Mouse (Mus musculus) embryonic fibroblast, embryonic 13.5 days (primary cell): Measurements from ENCODE around the gene Brca1. TPM values are rescaled to one million over a fixed set of nuclear protein-coding genes. Genes with fewer than 3 reads are reported as not detected.
"Not testable (repeated sequence)": the region's sequence is repeated elsewhere in the genome, so short reads cannot be mapped to it uniquely, and the experiment has no call there.

Source experiments
- H3K27ac ChIP-seq: 2 replicates; pipeline ENCODE4 v1.5.1; 2012; ENCODE audit warnings: low read length, control low read depth, inconsistent platforms; ENCODE audit not compliant: insufficient read depth
- H3K4me1 ChIP-seq: 2 replicates; pipeline ENCODE4 v1.6.1; 2011; ENCODE audit warnings: low read length; ENCODE audit not compliant: control insufficient read depth, insufficient read depth
- H3K4me3 ChIP-seq: 2 replicates; pipeline ENCODE4 v1.5.1; 2011; ENCODE audit warnings: mild to moderate bottlenecking, control low read depth, low read length; ENCODE audit not compliant: insufficient read depth
- CTCF ChIP-seq: IDR thresholded peaks from 2 replicates; pipeline ENCODE4 v1.5.1; 2011; ENCODE audit warnings: mild to moderate bottlenecking, control low read depth, low read length, moderate library complexity, borderline replicate concordance; ENCODE audit not compliant: insufficient read depth
- POLR2A ChIP-seq: IDR thresholded peaks from 2 replicates; pipeline ENCODE4 v1.6.1; 2011; ENCODE audit warnings: low read depth, mild to moderate bottlenecking, control low read depth, low read length, moderate library complexity
- polyA plus RNA-seq: library from polyadenylated mRNA; stranded (reverse); fragments of >200 nt; gene quantifications from 2 replicates; pipeline ENCODE4 v1.2.4, GENCODE M21; 2011; ENCODE audit warnings: low read depth; ENCODE audit not compliant: missing spikeins, insufficient read length

The Brca1 gene
- polyA plus RNA-seq, 1 experiment = 11.2 TPM

DNA sequence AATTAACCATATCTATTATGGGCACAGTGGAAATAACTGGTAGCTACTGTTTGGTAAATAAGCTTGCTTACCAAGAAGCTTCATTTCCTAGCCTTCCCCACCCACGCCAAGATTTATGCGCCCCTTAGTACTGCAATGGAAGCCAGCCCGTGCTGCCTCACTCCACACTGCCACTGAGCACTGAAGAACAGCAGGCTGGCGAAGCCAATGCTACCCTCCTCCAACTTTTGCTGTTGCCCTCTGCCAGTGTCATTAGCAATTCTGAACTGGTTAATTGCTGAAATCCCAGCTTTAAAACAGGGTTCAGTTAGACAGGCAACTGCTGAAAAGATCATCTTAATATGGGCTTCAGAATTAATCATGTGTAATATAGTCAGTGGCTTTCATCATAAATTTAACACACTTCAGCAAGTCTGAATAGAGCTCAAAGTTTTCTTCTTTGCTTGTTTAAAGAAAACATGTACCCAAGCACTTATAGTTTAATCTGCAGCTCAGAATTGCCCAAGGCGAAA is 45.4 kb downstream of the Brca1 start:
- no peaks in the 10 kb centered on the region for H3K4me1 ChIP-seq
- no peak for TF ChIP-seq POLR2A
- no peak for TF ChIP-seq CTCF
- H3K27ac ChIP-seq = no peak overlapping the region
- no peak overlapping the region for H3K4me3 ChIP-seq

DNA sequence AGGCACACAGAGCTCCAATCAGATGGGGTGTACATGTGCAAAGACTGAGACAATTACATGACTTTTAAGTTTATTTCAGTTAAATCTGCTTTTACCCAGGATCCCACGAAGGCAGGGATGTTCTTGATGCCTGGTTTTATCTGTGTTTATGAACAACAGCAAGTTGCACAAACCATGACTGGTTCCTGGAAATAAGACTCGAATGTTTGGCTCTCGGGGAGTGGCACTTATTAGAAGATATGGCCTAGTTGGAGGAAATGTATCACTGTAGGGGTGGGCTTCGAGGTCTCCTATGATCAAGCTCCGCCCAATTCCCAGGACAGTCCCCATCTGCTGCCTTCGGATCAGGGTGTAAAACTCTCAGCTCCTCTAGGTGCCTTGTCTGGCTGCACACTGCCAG is 65.6 kb downstream of the Brca1 start:
- Histone ChIP-seq H3K4me3 (no peak overlapping the region), H3K4me1 (no peaks in the 10 kb centered on the region), H3K27ac (no peak overlapping the region)
- TF ChIP-seq POLR2A (no peak), CTCF (no peak)

DNA sequence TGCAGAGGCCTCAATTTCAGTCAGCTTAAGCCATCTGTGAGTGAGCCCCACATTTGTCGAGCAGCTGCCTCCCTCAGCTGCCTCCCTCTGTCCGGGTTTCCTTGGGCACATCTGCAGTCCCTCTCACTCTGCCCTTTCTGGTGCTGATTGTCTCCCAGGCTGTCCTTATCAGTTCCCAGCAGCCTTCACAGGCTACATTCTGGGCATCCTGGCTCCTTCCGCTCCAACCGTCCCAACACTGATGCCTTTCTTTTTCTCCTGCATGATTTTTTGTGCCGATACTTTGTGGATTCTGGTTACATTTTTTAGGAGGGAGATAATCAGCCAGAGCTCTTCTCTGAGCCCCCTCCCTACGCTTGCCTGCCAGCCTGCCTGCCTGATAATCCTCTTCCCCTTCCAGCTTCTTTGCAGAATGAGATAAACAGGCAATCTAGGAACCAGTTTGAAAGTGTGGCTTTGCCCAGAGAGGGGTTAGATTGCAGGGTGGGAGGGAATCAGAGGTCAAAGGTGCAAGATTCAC is 66.2 kb downstream of the Brca1 start:
- Histone ChIP-seq H3K4me3 (no peak overlapping the region), H3K27ac (no peak overlapping the region), H3K4me1 (no peaks in the 10 kb centered on the region)
- TF ChIP-seq POLR2A (no peak), CTCF (no peak)

DNA sequence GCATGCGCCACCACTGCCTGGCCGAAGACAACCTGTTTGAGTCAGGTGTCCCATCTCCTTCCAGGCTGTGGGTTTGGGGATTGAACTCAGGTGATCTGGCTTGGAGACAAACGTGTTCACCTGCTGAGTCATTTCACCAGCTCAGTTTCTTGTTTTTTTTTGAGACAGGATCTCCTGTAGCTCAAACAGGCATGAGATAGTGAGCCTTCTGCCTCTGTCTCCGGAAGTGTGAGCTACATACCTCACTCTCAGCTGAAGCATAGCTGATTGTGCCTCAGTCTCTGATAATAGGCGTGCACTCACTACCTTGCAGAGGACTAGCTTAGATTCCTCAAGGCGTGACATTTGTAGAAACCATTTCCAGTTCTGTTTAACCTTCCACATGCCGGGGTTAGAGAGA is 66.9 kb downstream of the Brca1 start:
- TF ChIP-seq POLR2A = no peak
- no peak for TF ChIP-seq CTCF
- H3K4me3 ChIP-seq = no peak overlapping the region
- no peaks in the 10 kb centered on the region for H3K4me1 ChIP-seq
- no peak overlapping the region for H3K27ac ChIP-seq

DNA sequence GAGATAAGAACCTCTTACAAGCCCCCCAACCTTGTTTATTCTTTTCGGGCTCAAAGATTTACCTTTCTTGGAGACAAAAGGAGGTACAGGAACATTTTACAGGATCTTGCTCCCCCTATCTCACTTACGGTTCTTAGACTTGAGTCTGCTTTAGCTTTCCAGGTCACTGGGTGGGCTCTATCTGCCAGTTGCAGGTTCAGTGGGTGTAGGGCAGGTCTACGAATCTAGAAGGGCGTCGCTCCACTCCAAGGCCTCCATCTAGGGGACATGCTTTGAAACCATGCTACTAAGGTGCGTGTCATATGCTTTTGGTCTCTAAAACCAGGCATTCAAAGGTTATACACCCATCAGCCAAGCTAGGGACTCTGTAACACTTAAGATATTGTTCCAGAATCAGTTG is 67.5 kb downstream of the Brca1 start:
- H3K27ac ChIP-seq = no peak overlapping the region
- H3K4me3 ChIP-seq = no peak overlapping the region
- TF ChIP-seq POLR2A (no peak), CTCF (no peak)
- no peaks in the 10 kb centered on the region for H3K4me1 ChIP-seq

DNA sequence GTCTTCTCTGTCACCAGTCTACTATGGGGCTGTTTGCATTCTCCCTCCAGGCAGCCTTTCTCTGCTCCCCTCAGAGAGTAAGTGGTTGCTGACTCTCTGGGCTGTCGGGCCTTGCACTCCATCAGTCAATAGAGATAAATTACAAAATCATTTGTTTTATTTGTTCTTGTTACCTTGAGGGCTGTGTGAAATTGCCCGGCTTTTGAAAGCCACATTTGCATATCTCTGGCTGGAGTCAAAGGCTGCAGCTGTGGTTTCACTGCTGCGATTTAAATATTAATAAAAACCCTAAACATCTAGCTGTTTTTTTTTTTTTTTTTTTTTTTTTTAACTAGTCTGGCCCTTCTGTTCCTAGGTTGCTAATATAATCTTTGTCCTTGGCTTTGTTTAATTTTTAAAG is 68.0 kb downstream of the Brca1 start:
- Histone ChIP-seq H3K4me1 (no peaks in the 10 kb centered on the region), H3K27ac (no peak overlapping the region), H3K4me3 (no peak overlapping the region)
- no peak for TF ChIP-seq POLR2A
- TF ChIP-seq CTCF = no peak

DNA sequence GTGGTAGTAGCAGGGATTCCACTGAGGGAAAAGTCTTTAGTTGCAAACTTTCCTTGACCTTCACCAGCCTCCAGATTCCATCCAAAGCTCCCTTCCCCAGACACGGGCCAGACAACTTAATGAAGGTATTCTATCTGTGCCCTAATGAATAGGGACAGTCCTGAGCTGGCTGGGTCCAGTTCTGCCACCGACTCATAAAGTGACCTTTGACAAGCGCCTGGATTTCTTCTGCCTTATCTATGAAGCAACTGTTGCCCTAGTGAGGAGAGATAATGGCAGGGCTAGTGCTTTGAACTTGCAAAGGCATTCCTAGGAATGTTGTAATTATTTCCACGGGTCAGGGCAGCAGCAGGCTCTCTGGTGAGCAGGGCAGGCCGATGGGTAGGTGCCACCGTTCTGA is 70.8 kb downstream of the Brca1 start:
- no peak overlapping the region for H3K27ac ChIP-seq
- TF ChIP-seq CTCF (no peak), POLR2A (no peak)
- H3K4me1 ChIP-seq = no peaks in the 10 kb centered on the region
- no peak overlapping the region for H3K4me3 ChIP-seq

DNA sequence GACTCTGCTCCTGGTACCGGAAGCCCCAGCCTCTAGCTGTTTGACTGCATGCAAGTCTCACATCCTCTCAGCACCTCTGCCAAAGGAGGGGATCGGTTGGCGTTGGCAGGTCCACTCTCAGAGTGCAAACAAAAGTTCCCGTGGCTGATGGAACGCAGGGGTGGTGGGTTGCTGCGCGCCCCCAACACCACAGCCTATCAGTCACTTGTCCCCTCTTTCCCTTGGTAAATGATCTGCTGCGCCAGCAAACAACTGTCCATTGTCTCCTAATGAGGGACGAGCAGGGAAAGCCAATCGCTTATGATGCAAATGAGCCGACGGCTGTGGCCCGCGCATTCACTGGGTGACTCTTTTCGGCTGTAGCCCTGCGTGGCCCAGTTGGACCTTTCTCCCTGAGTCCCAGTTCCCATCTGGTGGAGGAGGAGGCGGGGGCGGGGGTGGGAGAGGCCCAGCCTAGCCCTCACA is 72.6 kb downstream of the Brca1 start:
- Histone ChIP-seq H3K4me1 (no peaks in the 10 kb centered on the region), H3K27ac (no peak overlapping the region), H3K4me3 (no peak overlapping the region)
- TF ChIP-seq CTCF = no peak
- TF ChIP-seq POLR2A = no peak

DNA sequence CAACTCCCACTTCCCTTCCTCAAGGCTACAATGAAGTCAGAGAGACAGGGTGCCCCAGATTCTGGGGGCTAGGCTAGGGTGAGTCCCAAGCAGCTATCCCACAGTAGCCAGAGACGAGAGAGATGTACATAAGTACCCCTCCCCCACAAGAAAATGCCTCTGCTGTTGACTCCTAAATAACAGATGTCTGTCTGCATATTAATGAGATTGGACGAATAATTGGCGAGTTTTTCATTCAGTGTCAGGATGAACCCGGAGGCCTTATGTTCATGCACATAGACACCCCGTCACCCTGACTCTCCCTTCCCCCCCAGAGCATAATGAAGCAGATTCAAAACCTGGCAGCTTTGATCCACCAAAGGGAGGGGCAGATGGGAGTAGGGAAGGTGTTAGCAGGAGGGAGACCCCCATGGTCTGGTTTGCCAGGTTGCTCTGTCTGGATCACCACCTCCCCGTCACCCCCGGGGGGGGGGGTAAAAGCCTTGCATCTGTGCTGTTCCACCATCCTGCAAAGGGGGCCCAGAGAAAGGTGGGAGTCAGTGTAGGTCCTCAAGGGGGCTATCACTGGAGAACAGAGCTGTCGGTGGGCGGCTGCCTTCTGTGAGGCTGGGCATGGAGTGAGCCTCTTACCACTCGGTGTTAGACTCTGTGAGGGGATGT is 74.1 kb downstream of the Brca1 start:
- Histone ChIP-seq H3K4me1 (no peaks in the 10 kb centered on the region), H3K27ac (no peak overlapping the region), H3K4me3 (no peak overlapping the region)
- TF ChIP-seq POLR2A (no peak), CTCF (no peak)

DNA sequence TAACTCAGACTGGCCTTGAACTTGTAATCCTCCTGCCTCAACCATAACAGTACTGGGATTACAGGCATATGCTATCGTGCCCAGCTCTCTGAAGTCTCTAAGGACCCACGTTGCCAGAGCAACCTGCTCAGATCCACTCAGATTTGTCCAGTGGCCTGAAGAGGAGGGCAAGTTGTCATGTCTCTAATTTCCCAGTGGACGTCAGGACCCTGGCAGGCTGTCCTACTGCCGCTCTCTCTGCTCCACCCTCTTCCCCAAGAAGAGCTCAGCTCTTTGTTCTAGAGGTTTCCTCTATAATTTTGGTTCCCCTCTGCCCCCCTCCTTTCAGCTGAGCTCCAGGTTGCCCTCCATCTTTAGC is 74.6 kb downstream of the Brca1 start:
- H3K4me3 ChIP-seq = no peak overlapping the region
- TF ChIP-seq POLR2A (no peak), CTCF (no peak)

DNA sequence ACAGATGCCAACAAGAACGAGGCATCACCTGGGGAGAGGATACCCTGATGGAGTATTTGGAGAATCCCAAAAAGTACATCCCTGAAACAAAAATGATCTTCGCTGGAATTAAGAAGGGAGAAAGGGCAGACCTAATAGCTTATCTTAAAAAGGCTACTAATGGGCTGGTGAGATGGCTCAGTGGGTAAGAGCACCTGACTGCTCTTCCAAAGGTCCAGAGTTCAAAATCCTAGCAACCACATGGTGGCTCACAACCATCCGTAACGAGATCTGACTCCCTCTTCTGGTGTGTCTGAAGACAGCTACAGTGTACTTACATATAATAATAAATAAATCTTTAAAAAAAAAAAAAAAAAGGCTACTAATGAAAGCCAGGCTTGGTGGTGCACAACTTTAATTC is 75.4 kb downstream of the Brca1 start:
- not testable (repeated sequence) for H3K4me1 ChIP-seq, H3K27ac ChIP-seq, H3K4me3 ChIP-seq

More for the DNA sequence above, 74.6 kb downstream of the Brca1 start:
- Histone ChIP-seq H3K4me1 (no peaks in the 10 kb centered on the region), H3K27ac (no peak overlapping the region)
